Mouse (Mus musculus) cerebellum, adult 9-11 months (tissue): ENCODE results near the gene Gm5141.
A peak's percentile ranks its signal among the peaks of the same experiment; 100 is the strongest.
"Not testable (repeated sequence)": the region's sequence is repeated elsewhere in the genome, so short reads cannot be mapped to it uniquely, and the experiment has no call there.

Experiments
- DNase-seq: peaks from one replicate; pipeline ENCODE4 v3.0.0; 2022

Gm5141 gene

DNA sequence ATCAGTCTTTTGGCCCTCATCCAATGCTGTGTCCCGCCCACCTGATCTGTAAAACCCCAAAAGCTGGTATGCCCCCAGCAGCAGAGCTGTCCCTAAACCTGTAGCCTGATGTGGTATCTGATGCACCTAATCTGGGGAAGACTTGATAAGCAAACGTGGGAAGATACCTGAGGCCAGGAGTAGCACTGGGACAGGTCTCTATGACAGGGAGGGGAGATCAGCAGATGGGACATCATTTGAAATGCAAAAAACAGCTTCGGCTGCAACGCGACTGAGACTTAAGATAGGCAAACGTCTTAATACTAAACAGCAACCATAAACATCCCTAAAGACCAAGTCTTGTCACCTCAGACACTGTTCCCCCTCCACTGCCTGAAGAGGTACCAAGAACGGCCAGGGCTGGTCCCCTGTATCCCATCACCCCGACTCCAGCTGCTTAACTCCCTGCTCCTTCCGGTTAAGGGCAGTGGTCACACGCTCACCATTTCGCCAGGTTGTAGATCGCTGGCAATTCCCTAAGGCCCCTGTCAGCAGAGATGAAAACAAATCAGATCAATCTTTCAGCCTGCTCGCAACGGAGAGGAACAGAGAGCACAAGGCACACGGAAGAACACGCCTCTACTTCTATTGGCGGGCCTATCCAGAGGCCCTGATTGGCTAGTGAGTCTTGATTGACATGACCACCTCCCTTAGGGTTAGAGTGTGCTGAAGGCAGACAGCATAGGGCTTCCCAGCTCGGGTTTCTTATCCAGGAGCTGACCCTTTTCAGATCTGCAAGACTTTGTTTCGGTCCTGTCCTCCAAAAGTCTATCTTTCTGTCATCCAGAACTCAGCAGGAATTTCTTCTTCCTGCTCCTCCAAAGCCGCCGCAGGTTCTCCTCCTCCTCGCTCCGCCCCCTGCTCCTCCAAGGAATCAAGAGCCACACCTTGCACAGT, at the start of gene Gm5141:
Gm5141 (minus strand) TSS at position 610 of the 936 bp plus-strand sequence.
- peak; percentile 67 for DNase-seq

DNA sequence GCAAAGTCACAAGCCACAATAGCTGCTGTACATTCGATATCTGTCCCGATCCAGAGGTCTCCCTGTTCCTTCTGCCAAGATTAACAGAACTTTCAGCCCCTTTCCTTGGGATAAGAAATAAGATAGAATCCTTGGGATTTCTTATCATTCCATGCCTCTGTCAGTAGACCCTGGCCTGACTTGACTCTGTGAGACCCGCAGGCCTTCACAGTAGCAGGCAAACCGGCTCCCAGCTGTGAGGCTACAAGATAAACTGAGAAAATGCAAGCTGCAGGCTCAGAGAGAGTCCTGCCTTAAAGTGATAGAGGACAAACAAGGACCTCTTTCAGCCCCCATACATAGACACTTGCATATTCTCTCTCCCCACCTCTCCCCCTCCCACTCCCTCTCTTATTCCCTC, 47.7 kb upstream of the Gm5141 start:
- DNase-seq: no peak

DNA sequence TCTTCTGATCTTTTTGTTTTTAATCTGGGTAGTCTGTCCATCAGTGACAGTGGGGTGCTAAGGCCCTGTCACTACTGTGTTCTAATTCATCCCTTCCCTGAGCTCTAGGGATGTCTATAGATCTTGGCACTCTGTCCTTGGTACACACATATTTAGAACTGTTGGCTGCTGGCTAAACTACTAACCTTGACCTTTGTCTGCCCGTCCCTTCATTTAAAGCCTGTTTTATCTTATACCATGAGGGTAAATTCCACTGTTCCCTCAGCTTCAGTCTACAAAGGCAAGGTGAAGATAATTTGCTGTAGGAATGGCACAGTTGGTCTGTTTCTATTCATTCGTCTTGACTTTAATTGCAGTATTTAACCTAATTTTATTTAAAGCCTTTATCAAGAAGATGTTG, 46.6 kb upstream of the Gm5141 start:
- no peak for DNase-seq

DNA sequence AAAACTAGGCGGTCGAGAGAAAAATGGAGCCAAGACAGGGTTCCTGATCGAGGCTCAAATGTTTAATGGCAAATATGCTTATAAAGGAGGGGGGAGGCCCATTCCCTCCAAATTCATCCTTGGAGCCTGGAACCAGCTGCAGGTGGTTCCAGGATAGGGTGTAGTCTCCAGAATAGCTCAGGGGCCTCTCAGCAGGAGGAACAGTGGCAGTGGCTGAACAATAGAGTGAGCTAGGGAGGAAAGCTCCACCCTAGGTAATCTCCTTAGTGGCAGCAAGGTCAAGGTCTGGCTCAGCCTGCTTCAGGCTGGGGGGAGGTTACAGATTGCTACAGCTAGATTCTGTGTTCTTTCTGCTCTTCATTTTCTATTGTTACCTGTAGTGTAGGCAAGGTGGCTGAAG, 30.1 kb upstream of the Gm5141 start:
- DNase-seq: not testable (repeated sequence)

DNA sequence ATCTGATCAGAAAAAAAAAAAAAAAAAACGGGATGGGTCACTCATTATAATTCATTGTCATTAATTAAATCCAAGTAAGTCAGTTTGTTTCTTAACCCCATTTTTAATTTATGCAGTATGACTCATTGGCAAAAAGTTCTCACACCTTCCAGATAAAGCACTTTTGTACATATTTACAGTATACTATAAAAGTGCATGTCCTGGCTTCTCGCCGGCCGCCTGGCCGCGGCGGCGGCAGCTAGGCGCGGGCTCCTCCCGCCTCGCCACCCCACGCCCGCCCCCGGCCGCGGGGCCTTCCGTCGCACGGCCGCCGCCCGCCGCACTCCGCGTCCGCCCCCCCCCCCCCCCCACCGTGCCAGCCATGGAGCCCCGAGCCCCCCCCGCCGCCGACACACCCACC, 27.1 kb upstream of the Gm5141 start:
- DNase-seq: no peak

DNA sequence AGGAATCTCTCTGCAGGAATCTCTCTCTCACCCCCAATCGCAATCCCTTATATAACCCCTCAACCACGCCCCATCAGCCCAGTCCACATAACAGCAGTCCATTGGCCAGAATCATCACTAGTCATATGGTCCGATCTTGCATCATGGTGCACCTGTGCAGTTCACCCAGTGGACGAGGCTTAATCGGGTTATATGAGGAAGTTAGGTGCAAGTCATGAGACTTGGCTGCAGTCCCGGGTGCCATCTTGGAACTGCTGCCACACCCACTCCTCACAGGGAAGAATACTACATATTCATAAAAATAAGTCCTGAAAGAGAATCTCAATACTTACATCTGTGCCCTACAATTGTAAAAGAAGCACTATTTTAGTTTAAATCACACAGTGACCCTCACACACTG, 22.4 kb upstream of the Gm5141 start:
- DNase-seq: not testable (repeated sequence)

DNA sequence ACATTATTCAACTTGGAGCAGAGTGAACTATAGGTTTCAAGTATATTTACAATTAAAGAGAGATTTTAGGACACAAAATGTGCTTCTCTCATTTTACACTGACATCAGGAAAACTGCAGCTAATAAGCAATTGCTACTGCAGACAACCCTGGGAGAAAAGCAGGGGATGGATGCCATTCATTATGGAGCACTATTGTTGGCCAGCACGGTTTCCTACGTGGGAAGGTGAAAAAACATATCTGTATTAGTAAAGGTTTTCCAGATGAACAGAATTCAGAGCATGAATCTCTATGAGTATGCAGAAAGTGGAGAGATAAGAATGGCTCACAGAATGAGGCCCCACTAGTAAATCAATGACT, 506 bp upstream of the Gm5141 start:
- DNase-seq: not testable (repeated sequence)

DNA sequence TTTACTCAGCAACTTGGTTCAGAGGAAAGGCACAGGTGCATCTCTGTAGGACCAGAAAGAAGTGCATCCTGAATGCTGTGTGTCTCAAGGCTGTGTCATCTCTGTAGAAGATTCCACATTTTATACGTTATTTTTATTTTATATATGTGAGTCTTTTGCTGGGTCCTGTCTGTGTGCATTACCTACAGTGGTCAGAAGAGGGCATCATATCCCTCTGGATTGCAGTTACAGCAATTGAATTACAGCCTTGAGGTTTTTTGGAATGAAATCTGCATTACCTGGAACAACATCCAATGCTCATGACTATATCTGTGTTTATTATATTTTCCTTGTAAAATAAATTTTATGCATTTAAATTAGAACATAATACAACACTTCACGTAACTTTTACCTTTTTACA, 21.8 kb downstream of the Gm5141 start:
- DNase-seq: not testable (repeated sequence)

DNA sequence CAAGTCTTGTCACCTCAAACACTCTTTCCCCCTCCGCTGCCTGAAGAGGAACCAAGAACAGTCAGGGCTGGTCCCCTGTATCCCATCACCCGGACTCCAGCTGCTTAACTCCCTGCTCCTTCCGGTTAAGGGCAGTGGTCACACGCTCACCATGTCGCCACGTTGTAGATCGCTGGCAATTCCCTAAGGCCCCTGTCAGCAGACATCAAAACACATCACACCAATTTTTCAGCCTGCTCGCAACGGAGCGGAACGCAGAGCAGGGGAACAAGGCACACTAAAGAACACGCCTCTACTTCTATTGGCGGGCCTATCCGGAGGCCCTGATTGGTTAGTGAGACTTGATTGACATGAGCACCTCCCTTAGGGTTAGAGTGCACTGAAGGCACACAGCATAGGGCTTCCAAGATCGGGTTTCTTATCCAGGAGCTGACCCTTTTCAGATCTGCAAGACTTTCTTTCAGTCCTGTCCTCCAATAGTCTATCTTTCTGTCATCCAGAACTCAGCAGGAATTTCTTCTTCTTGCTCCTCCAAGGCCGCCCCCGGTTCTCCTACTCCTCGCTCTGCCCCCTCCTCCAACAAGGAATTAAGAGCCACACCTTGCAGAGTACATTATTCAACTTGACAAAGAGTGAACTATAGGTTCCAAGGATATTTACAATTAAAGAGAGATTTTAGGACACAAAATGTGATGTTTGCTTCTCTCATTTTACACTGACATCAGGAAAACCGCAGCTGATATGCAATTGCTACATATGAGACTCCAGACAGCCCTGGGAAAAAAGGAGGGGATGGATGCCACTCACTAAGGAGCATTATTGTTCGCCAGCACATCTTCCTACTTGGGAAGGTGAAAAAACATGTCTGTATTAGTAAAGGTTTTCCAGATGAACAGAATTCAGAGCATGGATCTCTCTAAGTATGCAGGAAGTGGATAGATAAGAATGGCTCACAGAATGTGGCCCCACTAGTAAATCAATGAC, 24.9 kb downstream of the Gm5141 start, which contains the start of gene Platr25:
Platr25 (minus strand) TSS at position 278 of the 984 bp plus-strand sequence.
- DNase-seq: peak; percentile 53

DNA sequence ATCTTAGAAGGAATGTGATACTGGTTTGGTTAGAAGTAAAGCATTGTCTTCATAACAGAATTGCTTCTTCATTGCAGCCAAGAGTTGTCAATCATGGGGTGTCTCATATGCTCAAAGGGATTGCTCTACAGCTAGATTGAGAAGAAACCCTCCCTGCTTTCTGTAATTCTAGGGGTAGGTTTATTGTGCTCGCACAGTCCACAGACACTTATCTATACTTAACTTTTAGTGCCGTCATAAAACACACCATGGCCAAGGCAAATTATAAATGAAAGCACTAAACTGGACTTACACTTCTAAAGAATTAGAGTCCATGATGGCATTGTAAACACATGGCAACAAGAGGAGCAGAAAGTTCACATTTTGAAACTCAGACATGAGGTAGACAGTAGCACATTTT, 52.3 kb downstream of the Gm5141 start:
- DNase-seq: no peak
